Mouse (Mus musculus): Measurements from ENCODE around the gene Wrnip1.

Gene Wrnip1

DNA sequence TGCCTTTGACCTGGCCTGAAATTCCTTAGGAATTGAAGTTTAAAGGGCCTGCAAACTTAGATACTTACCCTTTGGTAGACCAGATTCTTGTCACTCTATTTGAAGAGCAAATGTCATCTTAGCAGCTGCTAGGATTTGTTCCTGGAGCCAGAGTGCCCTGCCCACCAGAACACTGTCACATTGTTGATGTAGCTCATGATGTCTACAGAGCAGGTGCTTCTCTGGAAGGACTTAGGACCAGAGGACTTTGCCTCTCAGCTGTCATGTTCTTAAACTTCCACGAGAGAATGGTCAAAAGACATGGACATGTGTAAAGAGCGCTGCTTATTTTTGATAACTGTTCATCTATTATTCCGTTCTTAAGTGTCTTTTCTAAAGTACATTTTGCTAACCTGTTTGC, 17.4 kb downstream of the Wrnip1 start:
- no peak for DNase-seq

DNA sequence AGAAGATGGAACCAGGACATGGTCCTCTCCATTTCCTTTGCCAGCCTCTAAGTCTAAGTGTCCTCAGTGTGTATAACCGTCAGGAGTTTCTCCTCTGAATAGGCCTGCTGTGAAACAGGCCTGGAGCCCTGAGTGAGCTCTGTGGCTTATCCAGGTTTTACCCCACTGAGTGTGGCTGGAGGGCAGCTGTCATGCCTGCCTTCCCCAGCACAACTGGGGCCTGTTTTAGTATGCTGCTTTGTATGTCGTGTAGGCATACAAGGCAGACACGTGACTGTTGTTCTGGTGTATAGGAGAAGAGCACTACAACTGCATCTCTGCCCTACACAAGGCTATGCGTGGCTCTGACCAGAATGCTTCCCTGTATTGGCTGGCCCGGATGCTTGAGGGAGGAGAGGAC, 18.1 kb downstream of the Wrnip1 start:
- DNase-seq = no peak

DNA sequence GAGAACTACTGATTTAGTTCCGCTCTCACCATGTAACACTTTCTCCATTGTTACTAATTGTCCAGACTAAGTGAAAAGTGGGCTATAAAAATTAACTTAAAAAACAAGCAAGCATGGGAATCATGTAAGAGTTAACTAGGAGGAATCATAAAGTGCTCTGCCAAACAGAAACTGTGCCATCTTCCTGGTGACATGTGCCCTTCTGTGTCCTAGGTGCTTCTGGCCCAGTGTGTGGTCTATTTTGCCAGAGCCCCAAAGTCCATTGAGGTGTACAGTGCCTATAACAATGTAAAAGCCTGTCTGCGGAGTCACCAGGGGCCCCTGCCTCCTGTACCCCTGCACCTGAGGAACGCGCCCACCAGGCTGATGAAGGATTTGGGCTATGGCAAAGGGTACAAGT, 19.8 kb downstream of the Wrnip1 start:
- no peak for DNase-seq

DNA sequence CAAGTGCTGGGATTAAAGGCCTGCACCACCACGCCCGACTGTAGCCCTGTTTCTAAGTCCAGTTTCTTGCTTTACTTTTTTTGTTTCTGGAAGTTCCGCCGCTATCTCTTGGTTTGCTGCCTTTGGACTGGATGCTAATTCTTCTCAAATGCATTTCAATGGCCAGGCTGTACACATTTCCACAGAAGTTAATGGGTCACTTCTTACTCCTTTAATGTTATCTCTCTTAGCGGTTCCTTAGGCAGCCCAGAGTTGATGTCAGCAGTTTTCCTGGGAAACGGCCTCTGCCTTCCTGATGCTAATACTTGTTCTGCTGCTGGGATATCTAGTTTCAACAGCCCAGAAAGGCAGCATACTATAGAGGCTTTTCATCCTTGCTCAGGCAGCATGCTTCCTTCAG, 21.3 kb downstream of the Wrnip1 start:
- no peak for DNase-seq

DNA sequence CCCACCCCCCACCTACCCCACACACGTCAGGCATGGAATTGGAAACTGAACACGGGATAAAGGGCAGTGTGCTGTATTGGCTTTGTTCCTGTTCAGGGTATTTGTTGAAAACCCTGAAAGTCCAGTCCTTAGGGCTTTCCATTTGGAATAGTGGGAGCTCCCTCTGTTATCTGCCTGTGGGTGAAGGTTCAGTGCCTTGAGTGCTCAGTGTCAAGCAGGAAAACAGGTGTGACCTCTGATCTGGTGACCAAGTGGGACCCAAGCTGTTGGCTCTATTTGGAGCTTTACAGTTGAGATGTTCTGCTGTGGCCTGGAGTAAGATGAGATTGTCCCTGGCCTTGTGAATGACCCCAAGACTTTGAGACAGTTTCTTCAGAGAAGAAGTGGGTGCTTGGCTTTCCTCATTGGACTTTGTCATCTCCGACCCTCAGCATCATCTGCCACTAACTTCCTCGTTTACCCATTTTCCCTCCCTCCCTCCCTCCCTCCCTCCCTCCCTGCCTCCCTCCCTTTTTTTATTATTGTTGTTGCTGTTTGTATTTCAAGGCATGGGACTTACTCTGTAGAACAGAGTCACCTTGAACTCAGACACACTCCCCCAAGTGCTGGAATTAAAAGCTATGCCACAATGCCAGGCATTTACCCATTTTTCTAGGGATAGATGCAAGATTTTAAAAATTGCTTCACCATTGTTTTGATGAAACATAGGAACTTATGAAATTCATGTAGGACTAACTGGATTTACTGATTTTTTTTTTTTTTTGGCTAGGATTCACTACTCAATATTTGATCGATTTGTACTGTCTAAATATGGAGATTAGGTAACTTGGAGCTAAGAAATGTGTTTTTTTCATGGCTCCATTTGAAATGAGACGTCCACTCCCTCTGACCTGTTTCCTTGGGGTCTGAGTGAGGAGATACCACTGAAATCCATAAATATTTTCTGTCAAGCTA, 22.8 kb downstream of the Wrnip1 start:
- no peak for DNase-seq

DNA sequence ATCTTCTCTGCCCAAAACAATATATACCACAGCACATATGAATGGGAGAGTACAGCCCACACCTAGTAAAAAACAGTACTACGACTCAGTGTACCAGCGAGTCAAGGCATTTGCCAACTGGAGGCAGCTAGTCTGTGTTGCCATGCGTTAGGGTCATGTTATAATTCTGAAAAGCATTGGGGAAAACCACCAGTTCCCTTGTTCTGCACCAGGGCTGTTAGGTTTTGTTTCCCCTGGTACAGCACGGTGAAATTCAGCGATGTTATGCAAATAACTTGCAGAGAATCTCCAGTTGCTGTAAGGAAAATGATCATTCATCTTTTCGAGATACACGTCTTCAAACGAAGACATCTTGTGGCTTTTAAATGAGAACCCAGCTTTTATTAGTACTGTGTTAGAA, 23.7 kb downstream of the Wrnip1 start:
- DNase-seq = no peak

DNA sequence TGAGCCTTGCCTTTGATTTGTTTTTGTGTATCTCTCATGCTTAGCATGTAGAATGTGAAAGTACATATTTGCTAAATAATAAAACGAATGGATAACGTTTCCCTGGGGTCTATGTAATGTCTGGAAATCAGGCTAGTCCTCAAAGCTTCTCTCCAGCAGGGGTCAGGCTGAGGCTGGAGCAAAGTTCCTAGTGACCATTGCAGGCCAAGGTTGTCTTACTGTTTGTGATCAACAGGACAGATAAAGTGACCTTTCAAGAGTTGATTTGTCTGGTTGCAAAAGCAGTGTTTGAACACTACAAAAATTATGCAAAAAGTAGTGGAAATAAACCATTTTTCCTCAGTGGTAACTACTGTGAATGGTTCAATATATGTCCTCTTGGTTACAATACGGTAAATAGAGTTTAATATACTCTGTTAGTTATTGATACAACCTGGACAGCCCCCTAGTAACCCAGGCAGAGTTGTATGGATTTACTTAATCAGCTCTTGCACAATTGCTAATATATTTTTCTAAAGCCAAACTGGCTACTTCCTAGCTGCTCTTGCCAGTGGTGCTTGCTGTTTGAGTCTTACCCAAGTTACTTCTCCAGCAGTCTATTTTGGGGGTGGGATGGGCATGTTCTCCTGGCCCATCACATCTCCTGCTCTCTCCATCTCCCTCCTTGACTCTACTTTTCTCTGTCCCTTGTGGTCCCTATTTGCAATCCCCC, 25.4 kb downstream of the Wrnip1 start:
- no peak for DNase-seq

DNA sequence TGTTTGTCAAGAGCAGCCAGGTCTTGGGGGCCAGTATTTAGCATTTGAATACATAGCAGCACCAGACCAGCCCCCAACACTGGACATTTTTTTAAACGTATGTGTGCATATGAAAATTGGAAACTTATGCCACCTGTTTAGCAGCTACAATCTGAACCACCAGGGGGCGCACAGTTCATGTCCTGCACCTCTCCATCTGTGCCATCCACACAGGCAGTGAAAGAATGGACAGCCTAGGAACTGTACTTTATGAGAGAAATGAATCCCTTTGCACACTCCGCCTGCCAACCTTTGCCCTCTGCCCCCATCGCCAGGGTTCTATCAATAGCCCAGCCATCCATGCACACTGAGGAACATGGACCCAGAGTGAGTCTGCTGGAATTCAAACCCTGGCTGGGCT, 26.1 kb downstream of the Wrnip1 start:
- peak; percentile 89 for DNase-seq

DNA sequence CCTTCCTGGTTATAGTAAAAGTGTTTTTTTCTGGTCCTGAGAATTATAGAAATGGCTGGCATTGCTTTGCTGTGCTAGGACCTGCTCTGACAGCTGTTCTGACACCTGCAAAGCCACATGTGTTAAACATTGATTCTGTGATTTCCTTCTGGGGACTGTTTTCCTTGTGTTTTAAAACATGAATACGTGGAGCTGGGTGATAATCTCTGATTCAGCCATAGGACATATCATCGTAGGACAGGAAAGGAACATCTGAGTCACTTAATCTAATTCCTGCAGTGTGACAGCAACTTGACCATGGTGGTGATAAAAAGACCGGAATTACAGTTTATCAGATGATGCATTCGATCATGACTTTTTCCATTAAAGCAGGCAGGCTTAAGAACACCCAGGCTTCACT, 27.0 kb downstream of the Wrnip1 start:
- DNase-seq = no peak

DNA sequence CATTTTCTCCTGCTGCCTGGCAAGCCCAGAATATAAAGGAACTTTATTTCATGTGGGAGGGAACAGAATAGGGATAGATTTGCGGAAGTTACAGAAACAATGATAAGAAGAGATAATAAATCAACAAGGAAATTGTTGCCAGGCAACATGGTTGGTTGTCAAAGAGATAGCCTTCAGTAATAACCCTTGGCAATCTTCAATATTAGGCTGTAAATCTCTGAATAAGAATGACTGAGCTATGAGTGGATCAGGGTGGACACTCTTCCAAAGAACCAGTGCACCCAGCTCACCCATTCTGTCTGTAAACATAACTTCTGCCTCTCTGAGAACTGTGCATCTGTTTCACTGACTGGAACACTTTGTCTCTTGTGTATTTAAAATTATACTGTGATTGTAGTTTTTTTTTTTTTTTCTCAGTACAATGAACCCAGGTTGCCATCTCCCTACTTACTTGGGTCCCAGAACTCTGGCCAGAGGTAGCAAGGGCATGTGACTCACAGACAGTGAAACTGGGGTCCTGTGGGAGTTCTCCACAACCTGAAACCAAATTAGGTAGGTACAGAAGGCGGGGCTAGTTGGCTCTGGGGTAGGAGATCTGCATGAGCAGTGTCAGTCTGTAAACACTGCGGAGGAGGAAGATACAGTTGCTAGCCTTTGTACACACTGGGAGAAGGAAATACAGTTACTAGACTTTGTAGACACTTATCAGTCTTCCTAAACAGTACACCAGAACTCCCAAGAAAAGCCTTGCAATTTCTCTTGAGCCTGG, 29.9 kb downstream of the Wrnip1 start:
- DNase-seq = no peak

DNA sequence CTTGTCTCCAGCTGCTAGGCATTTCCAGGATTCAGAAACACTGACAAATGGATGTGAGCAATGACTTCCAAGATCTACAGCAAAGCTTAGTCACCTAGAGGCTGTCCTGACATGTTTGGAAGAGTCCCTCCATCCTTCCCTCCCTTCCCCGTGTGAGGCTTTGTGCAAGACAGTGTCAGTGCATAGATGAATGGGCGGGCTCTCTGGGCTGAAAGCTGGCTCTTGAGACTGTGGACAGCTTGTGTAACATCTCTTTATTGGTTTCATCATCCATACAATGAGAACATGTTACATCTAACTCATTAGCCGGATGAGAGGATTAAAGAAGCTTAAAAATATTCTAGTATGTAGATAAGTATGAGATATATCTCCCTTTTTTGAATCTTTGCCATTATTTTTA, 30.9 kb downstream of the Wrnip1 start:
- DNase-seq = no peak

DNA sequence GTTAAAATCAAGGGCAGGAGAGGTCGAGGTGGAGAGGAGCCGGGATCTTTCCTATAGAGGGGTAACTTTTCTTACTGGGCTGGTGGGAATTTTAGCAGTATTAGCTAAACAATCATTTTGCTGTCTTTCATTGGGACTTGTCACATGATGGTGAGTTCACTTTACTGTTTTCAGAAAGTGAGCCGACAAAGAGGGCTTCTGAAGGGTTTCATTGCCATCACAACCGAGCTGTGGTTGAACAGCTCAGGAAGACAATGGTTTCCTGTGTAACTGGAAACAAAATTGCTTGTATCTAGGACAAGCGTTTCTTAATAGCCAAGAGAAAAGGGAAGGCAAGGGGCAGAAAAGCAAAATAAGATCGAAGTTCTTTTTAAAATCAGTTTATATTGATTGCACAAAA, 31.4 kb downstream of the Wrnip1 start:
- DNase-seq = no peak

DNA sequence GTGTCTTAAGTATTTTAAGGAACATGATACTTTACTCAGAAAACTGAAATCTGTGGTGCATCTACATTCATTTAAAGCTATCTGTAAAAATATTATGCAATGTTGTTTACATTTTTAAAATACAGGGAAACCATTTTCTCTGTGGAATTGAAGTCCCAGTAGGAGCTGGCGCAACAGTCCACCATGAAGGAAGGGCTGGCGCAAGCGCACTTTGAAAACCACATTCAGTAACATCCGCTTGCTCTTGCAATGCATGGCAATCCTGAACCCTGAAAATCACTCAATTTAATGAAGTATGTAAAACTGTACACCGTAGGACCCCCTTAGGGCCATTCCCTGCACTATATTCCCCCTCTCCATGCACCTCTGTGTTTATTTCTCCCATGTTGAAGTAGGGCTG, 32.7 kb downstream of the Wrnip1 start:
- DNase-seq = no peak

DNA sequence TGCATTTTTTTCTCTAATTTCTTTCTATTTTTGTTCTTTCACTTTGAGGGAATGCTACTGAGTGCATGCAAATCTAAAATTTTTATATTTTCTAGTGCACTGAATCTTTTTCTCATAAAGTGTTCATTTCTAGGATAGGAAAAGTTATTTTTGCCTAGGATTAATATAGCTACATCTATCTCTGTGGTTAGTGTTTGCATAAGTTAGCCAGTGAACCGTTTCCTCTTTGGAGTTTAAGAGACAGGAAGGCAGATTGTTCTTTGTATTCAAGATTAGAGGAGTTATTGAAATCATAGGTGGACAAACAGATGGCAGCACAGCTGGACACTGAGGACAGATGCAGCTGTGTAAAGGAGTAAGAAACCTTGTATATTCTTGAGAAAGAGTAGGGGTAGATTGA, 37.5 kb downstream of the Wrnip1 start:
- DNase-seq = no peak

DNA sequence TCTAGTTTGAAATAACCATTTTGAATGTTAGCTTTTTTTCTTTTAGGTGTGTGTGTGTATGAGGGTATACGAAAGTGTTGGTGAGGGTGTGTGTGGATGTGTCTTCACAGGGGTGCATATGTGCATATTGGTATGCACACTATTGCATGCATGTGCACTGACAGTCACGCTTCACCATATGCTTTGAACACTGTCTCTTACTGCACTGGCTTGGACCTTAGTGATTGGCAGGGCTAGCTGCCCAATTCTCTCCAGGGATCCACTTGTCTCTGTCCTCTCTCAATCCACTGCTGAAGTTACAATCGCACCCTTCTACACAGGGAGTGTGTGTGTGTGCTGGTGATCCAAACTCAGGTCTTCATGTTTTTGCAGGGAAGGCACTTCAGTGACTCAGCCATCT, 39.5 kb downstream of the Wrnip1 start:
- no peak for DNase-seq

DNA sequence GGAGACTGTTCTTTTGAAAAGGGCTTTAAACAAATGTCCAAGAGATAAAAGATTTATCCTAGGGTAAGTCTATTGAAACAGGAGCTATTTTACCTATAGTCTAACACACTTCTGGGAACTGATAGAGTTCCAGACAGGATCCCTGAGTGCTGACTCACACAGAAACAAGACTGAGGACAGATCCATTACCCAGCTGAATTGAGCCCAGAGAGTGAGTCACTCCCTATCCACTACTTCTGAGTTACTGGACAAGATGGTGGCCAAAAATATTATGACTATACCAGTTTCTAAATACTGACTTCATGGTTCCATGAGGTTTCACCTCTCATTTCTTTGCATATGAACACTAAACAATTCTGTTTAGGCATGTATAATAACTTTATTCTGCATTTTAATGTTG, 44.4 kb downstream of the Wrnip1 start:
- DNase-seq = no peak

DNA sequence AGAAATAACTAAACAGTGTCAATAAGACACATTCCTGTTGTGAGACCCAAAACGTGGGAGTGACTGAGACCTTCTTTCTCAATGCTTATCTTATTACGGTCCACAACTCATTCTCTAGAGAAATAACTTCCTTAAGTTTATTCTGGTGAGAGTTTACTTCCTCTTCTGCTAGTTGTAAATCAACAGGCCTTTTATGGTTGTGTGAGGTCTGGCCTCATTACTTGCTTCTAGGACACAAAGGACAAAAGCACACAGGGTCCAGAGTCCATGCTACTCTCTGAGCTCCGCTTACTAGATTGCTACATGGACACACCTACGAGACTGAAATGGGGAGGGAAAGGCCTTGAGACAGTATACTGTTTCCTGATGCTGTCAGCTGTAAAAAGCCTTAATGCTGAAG, 47.3 kb downstream of the Wrnip1 start:
- DNase-seq = no peak

DNA sequence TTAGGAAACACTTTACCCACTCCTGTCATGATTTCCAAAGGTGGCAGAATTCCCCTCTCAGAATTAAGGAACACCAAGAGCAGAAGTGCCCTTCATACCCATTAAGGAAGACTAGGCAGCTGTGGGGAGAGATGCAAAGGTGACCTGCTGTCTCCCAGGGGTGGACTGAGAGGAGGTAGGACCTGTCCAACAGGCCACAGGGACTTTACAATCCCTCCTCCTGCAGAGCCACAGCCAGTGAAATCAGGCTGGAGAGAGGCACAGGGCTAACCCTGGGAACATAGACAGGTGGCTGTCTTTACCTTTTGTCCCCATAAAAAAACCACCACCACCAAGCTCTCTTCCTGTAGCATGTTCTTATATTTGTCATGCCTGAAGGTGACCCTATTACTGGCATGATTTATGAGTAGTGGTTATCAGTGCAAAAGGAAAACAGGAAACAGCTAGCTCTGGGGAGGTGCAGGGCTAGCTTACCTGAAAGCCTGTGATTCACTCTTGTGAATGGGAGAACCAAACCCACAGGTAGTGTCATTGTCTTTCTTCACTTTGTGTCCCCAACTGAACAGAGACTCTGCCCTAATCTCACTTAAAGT, 47.8 kb downstream of the Wrnip1 start:
- DNase-seq = no peak

DNA sequence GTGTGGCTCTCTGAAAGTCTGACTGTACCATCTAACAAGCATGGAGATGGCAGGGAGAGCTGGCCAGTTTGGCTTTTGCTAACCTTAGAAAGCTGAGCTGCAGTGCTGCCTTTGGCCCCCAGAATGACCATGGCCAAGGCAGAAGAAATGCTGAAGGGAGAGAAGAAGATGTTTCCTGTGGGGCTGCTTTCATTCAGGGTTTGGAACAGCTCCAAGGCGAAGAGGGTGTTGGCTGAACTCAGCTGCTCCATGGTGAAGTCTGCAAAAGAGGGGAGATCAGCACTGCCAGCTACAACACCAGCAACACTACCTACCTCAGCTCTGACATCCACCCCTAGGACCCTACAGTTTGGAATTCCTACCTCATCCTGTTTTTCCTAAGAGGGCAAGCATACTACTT, 48.3 kb downstream of the Wrnip1 start:
- no peak for DNase-seq

DNA sequence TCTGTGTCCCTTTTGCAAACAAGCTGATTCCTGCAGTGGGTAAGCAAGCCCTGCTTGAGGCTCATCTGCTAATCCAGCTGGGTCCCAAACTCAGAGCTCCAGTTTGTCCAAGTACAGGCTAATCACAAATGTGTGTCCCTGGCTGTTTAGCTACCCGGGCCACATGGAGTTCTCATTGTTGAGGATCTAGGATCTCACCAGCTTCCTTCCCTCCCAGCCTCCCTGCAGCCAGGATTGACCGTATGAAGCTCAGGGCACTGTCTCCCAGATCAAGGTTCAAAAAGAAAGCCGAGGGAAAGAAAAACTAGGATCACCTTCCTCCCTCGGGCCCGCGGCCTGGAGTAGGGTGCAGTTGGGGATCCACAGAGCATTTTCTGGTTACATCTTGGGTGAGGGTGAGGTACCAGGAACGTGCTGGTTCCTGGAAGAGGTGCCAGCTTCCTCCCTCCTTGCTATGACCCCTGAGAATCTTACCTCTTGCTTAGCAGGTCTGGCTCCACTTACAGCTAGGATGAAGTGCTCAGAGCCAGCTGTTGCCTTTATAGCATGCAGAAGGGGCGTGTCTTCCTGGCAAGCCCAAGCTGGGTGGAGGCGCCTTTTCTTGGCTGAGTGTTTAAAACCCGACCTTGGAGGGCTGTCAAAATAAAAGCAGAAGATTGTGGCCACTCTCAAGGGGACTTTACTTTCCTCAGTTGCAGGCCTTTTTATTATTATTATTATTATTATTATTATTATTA, 49.0 kb downstream of the Wrnip1 start, which contains the start of gene Serpinb1a:
Gene Serpinb1a (minus strand): TSS at position 518 of the 737 bp plus-strand sequence.
- peak; percentile 43 for DNase-seq

DNA sequence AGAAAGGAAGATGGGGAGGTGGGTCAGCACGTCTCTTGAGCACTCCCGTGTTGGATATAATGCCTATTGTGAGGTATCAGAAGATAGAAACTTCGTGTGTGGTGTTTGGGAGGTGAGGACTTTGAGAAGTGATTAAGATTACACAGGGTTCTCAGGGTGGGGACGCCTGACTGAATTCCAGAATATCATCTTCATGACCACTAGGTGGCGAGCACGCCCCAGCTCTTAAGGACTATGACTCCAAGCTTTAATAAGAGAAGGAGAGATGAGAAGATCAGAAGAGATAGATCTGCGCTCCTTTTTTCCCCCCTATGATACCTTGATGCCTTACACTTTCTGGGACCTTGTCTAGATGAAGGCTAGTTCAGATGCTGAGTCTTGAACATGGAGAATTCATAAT, 50.1 kb downstream of the Wrnip1 start:
- DNase-seq = peak; percentile 57

DNA sequence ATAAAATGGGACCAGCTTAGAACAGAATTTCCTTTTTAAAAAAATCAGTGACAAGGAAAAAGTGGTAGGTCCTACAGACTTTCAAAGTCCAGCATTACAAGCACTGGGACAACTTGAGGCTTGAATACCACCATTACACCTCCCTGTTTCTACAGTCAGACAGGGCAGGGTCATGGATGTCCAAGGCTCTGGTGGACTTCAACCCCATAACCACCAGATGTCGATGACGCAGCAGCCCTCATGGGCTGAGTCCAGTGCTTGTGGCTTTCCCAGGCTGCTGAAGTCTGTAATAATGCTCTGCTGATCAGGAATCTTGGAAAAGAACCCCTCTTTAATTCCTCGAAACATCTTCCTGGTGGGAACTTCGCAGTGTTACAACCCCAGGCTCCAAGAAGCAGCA, 50.7 kb downstream of the Wrnip1 start:
- DNase-seq = no peak

All from thymus, postnatal 4 days (tissue).